ENCODE assay signal across 10 mouse cellular contexts in genomic region chr15:7222809-7223208, GRCm38 (mm10).
DNase-seq lines count a peak whose midpoint lies in the region; ATAC-seq lines count a peak whose summit lies in the region.
"Had no signal": no experiment of that assay in that cellular context is flagged by ENCODE, and none has a peak within 500 bp of the region (broad histone marks: within the 10 kb centered on the region; RNA-seq: fewer than 3 reads in every experiment).

No protein-coding gene starts in this region.

- peak; percentile 92 for ATAC-seq in heart, embryonic 16.5 days (replicated peaks; ENCODE audit: extremely low read depth, insufficient read depth, low FRiP score)
- ATAC-seq in intestine, embryonic 15.5 days = no peak
- ATAC-seq: Patski had no signal

- H3K4me3 ChIP-seq in heart, embryonic 16.5 days (ENCODE audit: low read length) = peak overlapping the region; percentile 47
- H3K4me3 ChIP-seq in intestine, embryonic 15.5 days (replicated peaks) = no peak overlapping the region
- H3K4me3 ChIP-seq: midbrain, embryonic 10.5 days had no signal

- peak overlapping the region; percentile 74 for H3K9ac ChIP-seq in heart, embryonic 16.5 days (ENCODE audit: low read length)
- H3K9ac ChIP-seq in intestine, embryonic 15.5 days = no peak overlapping the region

- no peaks in the 10 kb centered on the region for H3K36me3 ChIP-seq in heart, embryonic 16.5 days (ENCODE audit: control insufficient read depth, insufficient read depth)
- H3K36me3 ChIP-seq in intestine, embryonic 15.5 days = no peaks in the 10 kb centered on the region
- H3K36me3 ChIP-seq: midbrain, embryonic 10.5 days had no signal

- H3K9me3 ChIP-seq in heart, embryonic 16.5 days (replicated peaks; ENCODE audit: control insufficient read depth, low read length) = no peaks in the 10 kb centered on the region
- H3K9me3 ChIP-seq in intestine, embryonic 15.5 days = no peaks in the 10 kb centered on the region
- H3K9me3 ChIP-seq: midbrain, embryonic 10.5 days had no signal

- H3K27ac ChIP-seq in heart, embryonic 16.5 days (ENCODE audit: low read length) = peak overlapping the region; percentile 97
- H3K27ac ChIP-seq in intestine, embryonic 15.5 days = no peak overlapping the region
- H3K27ac ChIP-seq: midbrain, embryonic 10.5 days had no signal

- H3K4me2 ChIP-seq in heart, embryonic 16.5 days (ENCODE audit: low read depth, low read length) = peak overlapping the region; percentile 64
- H3K4me2 ChIP-seq in intestine, embryonic 15.5 days (replicated peaks) = no peak overlapping the region

- peak; percentile 7 for DNase-seq in cerebellum, adult 9-10 months
- no peak for DNase-seq in cerebellum, postnatal 36 days
- DNase-seq in forelimb bud, embryonic 11.5 days (ENCODE audit: low read depth, low spot score) = peak; percentile 41
- peak; percentile 17 for DNase-seq in lung, postnatal 25 days (ENCODE audit: low spot score)
- no peak for DNase-seq in liver
- DNase-seq in adrenal gland, adult 2 months = no peak

- peaks cover 34% of the 10 kb centered on the region for H3K4me1 ChIP-seq in heart, embryonic 16.5 days (ENCODE audit: control insufficient read depth, insufficient read depth, low read length)
- no peaks in the 10 kb centered on the region for H3K4me1 ChIP-seq in intestine, embryonic 15.5 days (replicated peaks)

- peaks cover 3% of the 10 kb centered on the region; the same call in 1 of the 2 replicates for H3K27me3 ChIP-seq in heart, embryonic 16.5 days (ENCODE audit: control insufficient read depth, insufficient read depth, low read length)
- H3K27me3 ChIP-seq in intestine, embryonic 15.5 days (replicated peaks) = no peaks in the 10 kb centered on the region; the same call in 1 of the 2 replicates
- H3K27me3 ChIP-seq: Patski had no signal

- WGBS in heart, embryonic 16.5 days = 20% methylated on average over 11 of the region's 11 CpGs
- 58% methylated on average over 11 of the region's 11 CpGs for WGBS in intestine, embryonic 15.5 days

Comparison
In these comparisons a context has a peak if more than half of its experiments do, and no peak if none do; other contexts are left out.
1. DNase-seq: peak in cerebellum, adult 9-10 months (single experiment), forelimb bud, embryonic 11.5 days (single experiment) and lung, postnatal 25 days (single experiment); none in cerebellum, postnatal 36 days (0 of 2), liver (single experiment) and adrenal gland, adult 2 months (single experiment).